Mouse (Mus musculus) olfactory bulb, adult 2 months (tissue): ENCODE measurements at regions not wholly inside any gene's neighbourhood (a gene's known extent, or its start where the extent isn't known, plus 50 kb on each side); places are given as distances from the start of the nearest gene placed in this dataset.
A peak's percentile ranks its signal among the peaks of the same experiment; 100 is the strongest.
"Not testable (repeated sequence)": the region's sequence is repeated elsewhere in the genome, so short reads cannot be mapped to it uniquely, and the experiment has no call there.

ENCODE experiments used
- H3K27ac ChIP-seq: fragments of 200-500 bp; 2 replicates; pipeline ENCODE4 v1.5.1; 2012; ENCODE audit warnings: low read depth, low read length; ENCODE audit not compliant: insufficient read depth
- H3K4me1 ChIP-seq: fragments of 200-500 bp; 2 replicates; pipeline ENCODE4 v1.6.1; 2012; ENCODE audit warnings: low read length; ENCODE audit not compliant: control insufficient read depth, insufficient read depth
- H3K4me3 ChIP-seq: fragments of 200-500 bp; 2 replicates; pipeline ENCODE4 v1.5.1; 2012; ENCODE audit warnings: mild to moderate bottlenecking, low read depth, low read length, moderate library complexity; ENCODE audit not compliant: insufficient read depth
- CTCF ChIP-seq: fragments of 200-500 bp; IDR thresholded peaks from 2 replicates; pipeline ENCODE4 v1.5.1; 2012; ENCODE audit warnings: low read depth, mild to moderate bottlenecking, low read length, moderate library complexity; ENCODE audit not compliant: insufficient read depth
- POLR2A ChIP-seq: fragments of 200-500 bp; IDR thresholded peaks from 2 replicates; pipeline ENCODE4 v1.6.1; 2012; ENCODE audit warnings: mild to moderate bottlenecking, low read depth, low read length, moderate library complexity; ENCODE audit not compliant: insufficient read depth
- WGBS: fragments of 180-500 bp; shearing (Covaris S2); methylation state at CpG from one replicate; pipeline ENCODE4 v1.1.7; 2018; 5-methylcytosine and 5-hydroxymethylcytosine counted together

DNA sequence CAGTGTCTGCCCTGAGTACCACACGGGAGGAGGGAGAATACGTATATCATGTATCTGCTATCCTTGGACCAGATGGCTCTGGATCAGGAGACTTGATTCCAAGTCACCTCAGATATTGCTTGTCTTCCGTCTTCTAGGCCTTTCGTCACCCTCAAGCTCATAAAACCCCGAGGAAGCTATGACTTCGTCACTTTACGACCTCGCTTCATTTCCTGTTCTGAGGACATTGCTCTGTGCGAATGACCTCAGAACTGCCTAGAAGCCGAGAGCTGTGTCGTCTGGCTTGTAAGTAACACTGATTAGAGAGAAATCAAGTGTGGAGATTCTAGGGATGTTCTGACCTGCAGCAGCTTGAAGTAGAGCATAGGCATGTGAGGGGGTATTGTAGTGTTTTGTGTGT lies 108.4 kb upstream of the Shb start:
- H3K4me3 ChIP-seq, result no peak overlapping the region
- no peak for TF ChIP-seq POLR2A
- no peak for TF ChIP-seq CTCF
- H3K4me1 ChIP-seq, result peaks cover 35% of the 10 kb centered on the region
- no peak overlapping the region for H3K27ac ChIP-seq
- WGBS, result 82% methylated on average over 11 of the region's 11 CpGs

DNA sequence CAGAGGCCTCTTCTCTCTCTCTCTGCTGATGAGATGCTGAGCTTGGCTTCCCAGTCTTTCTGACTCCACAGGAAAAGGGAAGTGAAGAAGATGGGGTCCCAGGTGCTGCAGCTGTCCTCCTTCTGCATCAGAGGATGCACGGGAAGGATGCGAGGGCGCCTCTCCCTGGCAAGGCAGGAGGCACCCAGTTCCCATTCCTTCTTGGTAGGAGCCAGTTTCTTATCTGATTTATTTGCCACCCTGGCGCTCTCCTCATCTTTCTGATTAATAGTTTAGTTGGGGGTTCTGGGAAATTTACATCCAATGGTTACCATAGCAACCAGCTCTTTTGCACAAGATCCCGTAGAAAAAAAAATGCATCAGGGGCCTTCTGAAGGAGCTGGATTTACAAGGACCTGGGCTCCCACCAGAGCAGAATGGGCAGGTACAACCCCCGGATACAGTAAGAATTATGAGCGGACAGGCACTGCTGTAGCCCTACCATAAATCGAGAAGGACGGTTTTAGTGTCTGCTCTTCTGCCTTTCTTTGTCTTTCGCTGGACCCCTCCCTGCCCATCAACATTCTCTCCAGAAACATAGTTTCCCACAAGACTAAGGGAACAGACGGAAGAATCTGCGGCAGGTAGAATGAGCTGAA lies 107.2 kb upstream of the Shb start:
- 66% methylated on average over 12 of the region's 12 CpGs for WGBS
- peak overlapping the region; percentile 35; the same call in 1 of the 2 replicates for H3K27ac ChIP-seq

DNA sequence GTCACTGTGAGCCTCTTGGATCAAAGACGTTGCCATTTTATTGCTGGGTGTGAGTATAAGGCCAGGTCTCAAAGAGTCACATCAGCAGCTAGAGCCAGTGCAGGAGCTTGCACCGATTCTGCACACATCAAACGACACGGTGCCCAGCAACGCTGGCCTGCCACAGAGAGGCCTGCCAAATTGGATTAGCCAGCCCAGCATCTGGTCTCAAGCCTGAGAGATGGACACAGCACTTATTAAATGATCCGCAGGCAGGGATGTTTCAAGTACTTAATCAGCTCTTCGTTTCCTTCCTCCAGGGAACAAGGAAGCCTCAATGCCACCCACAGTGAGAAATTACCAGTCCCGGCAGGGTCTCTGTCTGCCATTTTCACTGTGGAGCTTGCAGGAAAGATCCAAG lies 106.1 kb upstream of the Shb start:
- peaks cover 35% of the 10 kb centered on the region for H3K4me1 ChIP-seq
- WGBS, result 39% methylated on average over 8 of the region's 8 CpGs
- H3K27ac ChIP-seq, result peak overlapping the region; percentile 35; the same call in 1 of the 2 replicates
- TF ChIP-seq POLR2A (no peak), CTCF (no peak)
- H3K4me3 ChIP-seq, result no peak overlapping the region

More for the DNA sequence above, 107.2 kb upstream of the Shb start:
- Histone ChIP-seq H3K4me1 (peaks cover 35% of the 10 kb centered on the region), H3K4me3 (no peak overlapping the region)
- TF ChIP-seq CTCF (no peak), POLR2A (no peak)

DNA sequence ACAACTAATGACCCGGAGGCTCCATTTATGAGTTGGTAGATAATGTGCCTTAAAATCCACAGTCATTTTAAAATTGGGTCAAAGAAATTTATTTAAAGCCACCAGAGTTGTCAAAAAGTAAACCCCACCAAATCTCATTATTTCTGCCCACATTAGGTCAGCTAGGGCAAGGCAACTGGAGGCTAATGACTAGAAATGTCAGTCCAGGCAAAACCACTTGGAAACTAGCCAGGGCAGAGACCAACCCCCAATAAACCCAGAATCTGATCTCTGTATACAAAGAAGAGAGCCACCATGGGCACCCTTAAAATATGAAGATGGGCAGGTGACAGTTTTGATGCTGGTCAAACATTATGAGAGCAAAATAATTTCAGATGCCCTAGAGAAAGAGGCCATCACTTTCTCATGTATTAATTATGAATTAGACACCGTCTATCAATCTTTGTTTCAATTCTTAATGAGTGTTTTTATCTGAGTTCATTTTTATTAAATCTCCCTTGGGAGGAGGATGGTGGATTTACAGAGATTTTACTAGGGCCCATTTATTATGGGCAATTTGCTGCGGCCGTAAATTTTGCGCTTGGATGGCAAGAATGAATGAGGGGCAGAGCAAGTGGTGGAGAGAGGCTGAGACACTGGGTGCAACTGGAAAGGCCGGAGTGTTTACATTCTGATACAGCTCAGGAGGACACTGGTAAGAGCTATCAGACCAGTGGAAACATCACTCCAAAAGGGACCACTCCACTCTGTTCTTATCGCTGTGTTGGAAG lies 99.2 kb upstream of the Shb start:
- Histone ChIP-seq H3K4me1 (peaks cover 10% of the 10 kb centered on the region), H3K27ac (no peak overlapping the region), H3K4me3 (no peak overlapping the region)
- WGBS, result 64% methylated on average over 7 of the region's 7 CpGs
- TF ChIP-seq POLR2A (no peak), CTCF (no peak)

DNA sequence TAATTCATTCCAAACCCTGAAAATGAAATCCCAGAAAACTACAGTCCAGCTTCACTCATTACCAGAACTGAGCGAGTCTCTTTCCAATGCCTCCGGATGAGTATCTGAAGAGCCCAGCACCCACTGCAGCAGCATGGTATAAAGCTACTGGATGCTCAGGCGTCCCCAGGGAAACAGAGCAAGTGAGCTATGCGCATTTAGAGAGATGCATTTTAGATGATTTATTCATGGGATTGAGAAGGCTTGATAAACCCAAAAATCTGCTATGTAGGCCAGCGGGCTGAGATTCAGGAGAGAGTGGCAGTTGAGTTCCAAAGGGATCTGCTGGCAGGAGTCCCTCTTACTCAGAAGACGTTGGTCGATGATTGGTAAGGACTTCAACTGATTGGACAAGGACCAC lies 93.4 kb upstream of the Shb start:
- H3K4me1 ChIP-seq, result peaks cover 10% of the 10 kb centered on the region
- WGBS, result 56% methylated on average over 7 of the region's 7 CpGs
- H3K27ac ChIP-seq, result no peak overlapping the region
- H3K4me3 ChIP-seq, result no peak overlapping the region
- no peak for TF ChIP-seq CTCF
- no peak for TF ChIP-seq POLR2A

DNA sequence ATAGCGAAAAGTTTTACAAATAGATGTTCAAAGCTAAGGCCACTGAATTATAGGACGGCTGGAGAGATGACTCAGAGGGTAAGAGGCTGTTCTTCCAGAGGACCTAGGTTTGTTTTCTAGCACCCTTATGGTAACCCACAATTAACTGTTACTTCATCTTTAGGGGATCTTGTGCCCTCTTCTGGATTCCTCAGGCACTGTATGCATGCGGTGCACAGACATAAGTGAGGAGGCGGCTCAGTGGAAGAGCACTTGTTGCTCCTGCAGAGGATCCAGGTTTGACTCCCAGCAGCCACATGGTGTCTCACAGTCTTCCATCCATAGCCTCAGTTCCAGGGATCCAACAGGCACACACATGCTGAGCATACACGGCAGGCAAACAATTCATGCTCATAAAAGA lies 89.7 kb upstream of the Shb start:
- Histone ChIP-seq H3K4me1 (no peaks in the 10 kb centered on the region), H3K27ac (no peak overlapping the region), H3K4me3 (no peak overlapping the region)
- 92% methylated on average over 5 of the region's 5 CpGs for WGBS
- TF ChIP-seq POLR2A (no peak), CTCF (no peak)

DNA sequence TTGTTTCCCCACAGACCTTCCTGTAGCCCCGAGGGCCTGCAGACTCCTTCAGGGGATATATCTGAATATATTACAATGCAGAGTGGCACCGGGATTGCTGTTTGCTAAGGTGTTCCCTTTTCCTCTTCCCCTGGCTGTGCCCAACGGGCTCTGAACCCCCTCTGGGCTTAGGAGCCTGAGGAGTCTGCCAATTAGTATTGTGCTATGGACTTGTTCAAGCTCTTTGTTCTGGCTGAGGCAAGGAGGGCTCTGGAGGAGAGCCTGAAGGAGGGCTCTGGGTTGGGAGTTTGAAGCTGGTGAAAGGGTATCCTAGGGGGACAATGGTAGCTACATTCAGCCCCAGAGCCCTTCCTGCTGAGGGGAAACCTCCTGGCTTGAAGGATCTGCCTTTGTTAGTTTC lies 84.9 kb upstream of the Shb start:
- Histone ChIP-seq H3K4me1 (no peaks in the 10 kb centered on the region), H3K4me3 (no peak overlapping the region), H3K27ac (no peak overlapping the region)
- TF ChIP-seq POLR2A (no peak), CTCF (no peak)
- WGBS, result 32% methylated on average over 3 of the region's 3 CpGs

DNA sequence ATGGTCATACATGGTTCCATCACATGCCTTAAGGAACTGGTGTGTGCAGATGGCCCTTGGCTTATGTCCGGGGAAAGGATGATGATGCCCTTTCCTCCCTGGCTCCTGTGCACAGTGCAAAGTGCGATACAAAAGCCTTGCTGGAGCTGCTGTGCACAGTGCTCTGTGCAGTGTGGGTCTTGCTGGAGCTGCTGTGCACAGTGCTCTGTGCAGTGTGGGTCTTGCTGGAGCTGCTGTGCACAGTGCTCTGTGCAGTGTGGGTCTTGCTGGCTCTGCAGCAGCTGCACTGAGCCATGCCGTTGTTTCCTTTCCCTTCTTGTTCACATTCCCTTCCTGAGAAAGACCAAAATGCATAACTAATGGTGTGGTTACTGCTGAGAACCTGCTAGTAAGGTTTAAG lies 81.2 kb upstream of the Shb start:
- H3K27ac ChIP-seq, H3K4me1 ChIP-seq: not testable (repeated sequence)
- 62% methylated on average over 3 of the region's 3 CpGs for WGBS

DNA sequence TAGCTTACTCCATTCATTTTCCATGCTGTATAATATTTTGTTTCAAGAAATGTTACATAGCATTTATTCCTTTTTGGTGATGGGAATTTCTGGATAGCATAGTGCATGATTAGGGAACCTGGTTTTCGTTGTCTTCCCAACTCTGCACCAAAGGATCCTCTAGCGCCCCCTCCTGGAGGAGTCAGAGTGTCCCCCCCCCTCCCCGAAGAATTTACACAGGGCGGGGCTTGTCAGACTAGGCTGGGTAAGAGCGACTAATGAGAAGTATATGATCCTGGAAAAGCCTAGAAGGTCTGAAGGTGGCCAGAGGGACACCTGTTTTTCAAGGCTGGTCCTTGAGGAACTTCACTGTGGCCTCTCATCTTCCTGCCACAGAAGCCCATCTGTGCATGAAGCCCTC lies 79.9 kb upstream of the Shb start:
- Histone ChIP-seq H3K4me1 (no peaks in the 10 kb centered on the region), H3K27ac (no peak overlapping the region), H3K4me3 (no peak overlapping the region)
- 51% methylated on average over 5 of the region's 5 CpGs for WGBS
- TF ChIP-seq POLR2A (no peak), CTCF (no peak)

More for the DNA sequence above, 81.2 kb upstream of the Shb start:
- not testable (repeated sequence) for H3K4me3 ChIP-seq
